In genomic region chr13:96604242-96604641, GRCm38 (mm10) we compare ENCODE assay signal across 24 mouse cellular contexts.
DNase-seq lines count a peak whose midpoint lies in the region; ATAC-seq and TF ChIP-seq lines count a peak whose summit lies in the region.
"Had no signal": no experiment of that assay in that cellular context is flagged by ENCODE, and none has a peak within 500 bp of the region (broad histone marks: within the 10 kb centered on the region; RNA-seq: fewer than 3 reads in every experiment).

No protein-coding gene starts in this region.

- no peak for TF ChIP-seq EP300 in stomach, postnatal 0 days (optimal IDR thresholded peaks at IDR 0.05)

- peak; percentile 93 for ATAC-seq in stomach, postnatal 0 days (ENCODE audit: low FRiP score, low TSS enrichment)
- ATAC-seq: activated CD4-positive, CD25-positive, alpha-beta regulatory T cell, adult 4 months; CD4-positive, CD25-positive, alpha-beta regulatory T cell, adult 4 months; Patski had no signal

- no peak overlapping the region for H3K27ac ChIP-seq in stomach, postnatal 0 days (replicated peaks)

- peak; percentile 11 for DNase-seq in c-Kit-positive CD71-positive TER-119-negative erythroid progenitor cells, embryonic 14.5 days (ENCODE audit: low read depth)
- peak; percentile 13 for DNase-seq in c-Kit-positive CD71-positive TER-119-positive erythroid progenitor cells, embryonic 14.5 days (ENCODE audit: low spot score)
- no peak for DNase-seq in stomach, postnatal 0 days (ENCODE audit: low spot score)
- no peak for DNase-seq in Muller cell, postnatal 12 days (ENCODE audit: inconsistent ontology term)
- DNase-seq in frontal cortex, postnatal 10 days (ENCODE audit: low spot score in 2 of 2) = no peak
- DNase-seq in right cerebral cortex, postnatal 4 days = no peak
- DNase-seq: adrenal gland, adult 2 months; adrenal gland, adult 8-10 months; adrenal gland, postnatal 10 days; adrenal gland, postnatal 14 days; adrenal gland, postnatal 25 days; adrenal gland, postnatal 36 days; B cell, adult 2 months; cerebellum, adult 11 months; cerebellum, adult 11-12 months; cerebellum, adult 18-20 months; cerebellum, adult 2 months; cerebellum, adult 8-10 months; cerebellum, adult 9-10 months had no signal

- H3K9ac ChIP-seq in stomach, postnatal 0 days (ENCODE audit: low read length) = no peak overlapping the region

- TF ChIP-seq CTCF in stomach, postnatal 0 days (IDR thresholded peaks at IDR 0.05; ENCODE audit: low read depth) = no peak

- peaks cover under 1% of the 10 kb centered on the region; the same call in 1 of the 2 replicates for H3K36me3 ChIP-seq in stomach, postnatal 0 days (ENCODE audit: control insufficient read depth, insufficient read depth, low read length)

- no peak overlapping the region for H3K4me3 ChIP-seq in stomach, postnatal 0 days (ENCODE audit: low read depth, low read length)

- no peaks in the 10 kb centered on the region for H3K9me3 ChIP-seq in stomach, postnatal 0 days (ENCODE audit: control insufficient read depth, low read length)
- H3K9me3 ChIP-seq: G1E had no signal

- no peaks in the 10 kb centered on the region for H3K4me1 ChIP-seq in stomach, postnatal 0 days (replicated peaks; ENCODE audit: control insufficient read depth, insufficient read depth)

- H3K27me3 ChIP-seq in stomach, postnatal 0 days (ENCODE audit: control insufficient read depth, insufficient read depth, low read length) = no peaks in the 10 kb centered on the region
- H3K27me3 ChIP-seq: CH12.LX, Patski had no signal

- no peak overlapping the region for H3K4me2 ChIP-seq in stomach, postnatal 0 days (replicated peaks; ENCODE audit: low read depth)

- WGBS in stomach, postnatal 0 days = 85% methylated on average over 2 of the region's 2 CpGs

Comparison
In these comparisons a context has a peak if more than half of its experiments do, and no peak if none do; other contexts are left out.
1. DNase-seq: peak in c-Kit-positive CD71-positive TER-119-negative erythroid progenitor cells, embryonic 14.5 days (single experiment) and c-Kit-positive CD71-positive TER-119-positive erythroid progenitor cells, embryonic 14.5 days (single experiment); none in stomach, postnatal 0 days (single experiment), Muller cell, postnatal 12 days (single experiment), frontal cortex, postnatal 10 days (0 of 2) and right cerebral cortex, postnatal 4 days (single experiment).